Mouse (Mus musculus): ENCODE data around the gene Glt8d1. TPM values are rescaled to one million over a fixed set of nuclear protein-coding genes. Genes with fewer than 3 reads are reported as not detected.

Glt8d1 gene
- total RNA-seq (2015) (22.8 and 32.1 TPM in 2 replicates), total RNA-seq (2017) (20.2 and 28.3 TPM in 2 replicates)

- peak; percentile 93 for ATAC-seq (ENCODE audit: poor library complexity, severe bottlenecking)
Observed at GRCm38 (mm10) chr14:31001307-31002205, at the start of gene Glt8d1, which contains the start of gene Spcs1. Glt8d1 (plus strand) TSS chr14:31001400. Spcs1 (minus strand) TSS chr14:31001672.

DNA sequence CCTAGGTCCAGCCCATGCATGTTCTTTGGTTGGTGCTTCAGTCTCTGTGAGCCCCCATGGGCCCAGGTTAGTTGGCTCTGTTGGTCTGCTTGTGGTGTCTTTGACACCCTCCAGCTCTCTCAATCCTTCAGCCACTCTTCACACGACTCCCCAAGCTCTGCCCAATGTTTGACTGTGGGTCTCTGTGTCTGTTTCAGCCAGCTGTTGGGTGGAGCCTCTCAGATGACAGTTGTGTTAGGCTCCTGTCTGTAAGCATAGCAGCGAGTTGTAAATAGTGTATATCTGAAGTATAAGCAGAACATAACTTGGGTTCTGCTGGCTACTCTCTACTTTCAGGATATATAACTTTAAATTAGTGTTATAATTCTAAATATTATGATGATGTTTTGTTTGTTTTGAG lies 42.7 kb upstream of the Glt8d1 start:
- ATAC-seq (ENCODE audit: poor library complexity, severe bottlenecking), result no peak

DNA sequence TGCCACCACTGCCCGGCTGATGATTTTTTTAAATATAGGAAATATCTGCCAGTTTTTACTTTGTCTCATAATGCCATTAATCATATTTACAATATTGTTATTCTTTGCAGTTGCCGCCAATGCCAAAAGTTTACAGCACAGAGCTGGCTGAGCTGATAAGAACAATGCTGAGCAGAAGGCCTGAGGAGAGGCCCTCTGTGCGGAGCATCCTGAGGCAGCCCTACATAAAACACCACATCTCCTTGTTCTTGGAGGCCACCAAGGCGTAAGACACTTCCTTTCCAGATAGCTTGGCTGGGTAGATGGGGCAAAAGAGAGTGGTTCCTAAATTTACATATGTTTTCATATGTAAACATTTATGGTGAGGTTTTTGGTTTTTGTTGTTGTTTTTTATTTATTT lies 42.2 kb upstream of the Glt8d1 start:
- no peak for ATAC-seq (ENCODE audit: poor library complexity, severe bottlenecking)

- no peak for ATAC-seq (ENCODE audit: poor library complexity, severe bottlenecking)
Observed at GRCm38 (mm10) chr14:30960366-30960765, 40.8 kb upstream of the Glt8d1 start.

- no peak for ATAC-seq (ENCODE audit: poor library complexity, severe bottlenecking)
Observed at GRCm38 (mm10) chr14:30974204-30974603, 27.0 kb upstream of the Glt8d1 start.

GRCm38 (mm10) chr14:30976222-30976621 lies 25.0 kb upstream of the Glt8d1 start:
- ATAC-seq (ENCODE audit: poor library complexity, severe bottlenecking), result no peak

- no peak for ATAC-seq (ENCODE audit: poor library complexity, severe bottlenecking)
Observed at GRCm38 (mm10) chr14:30996417-30996816, 4.8 kb upstream of the Glt8d1 start.

- no peak for ATAC-seq (ENCODE audit: poor library complexity, severe bottlenecking)
Observed at GRCm38 (mm10) chr14:31000356-31000755, 844 bp upstream of the Glt8d1 start.

- ATAC-seq (ENCODE audit: poor library complexity, severe bottlenecking), result no peak
Observed at GRCm38 (mm10) chr14:31000816-31001306, 339 bp upstream of the Glt8d1 start.

GRCm38 (mm10) chr14:31004527-31004926 lies 3.3 kb downstream of the Glt8d1 start:
- no peak for ATAC-seq (ENCODE audit: poor library complexity, severe bottlenecking)

DNA sequence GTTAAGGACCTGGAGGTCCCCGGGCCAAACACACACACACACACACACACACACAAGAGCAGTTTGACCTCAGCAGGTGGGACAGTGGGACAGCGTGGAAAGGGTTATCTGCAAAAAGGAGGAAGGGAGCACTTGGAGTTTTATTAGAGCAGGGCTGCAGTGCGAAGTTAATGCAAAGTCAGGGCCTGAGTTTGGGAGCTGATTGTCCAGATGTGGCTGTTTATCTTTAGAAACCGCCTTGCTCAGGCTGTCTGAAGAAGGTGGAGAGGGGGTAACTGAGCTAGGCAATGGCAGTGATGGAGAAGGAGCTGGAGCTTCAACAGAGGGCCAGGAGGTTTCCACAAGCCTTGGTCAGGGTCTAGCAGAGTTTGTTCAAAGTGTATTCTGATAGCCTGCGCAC lies 5.6 kb downstream of the Glt8d1 start:
- ATAC-seq (ENCODE audit: poor library complexity, severe bottlenecking), result no peak

DNA sequence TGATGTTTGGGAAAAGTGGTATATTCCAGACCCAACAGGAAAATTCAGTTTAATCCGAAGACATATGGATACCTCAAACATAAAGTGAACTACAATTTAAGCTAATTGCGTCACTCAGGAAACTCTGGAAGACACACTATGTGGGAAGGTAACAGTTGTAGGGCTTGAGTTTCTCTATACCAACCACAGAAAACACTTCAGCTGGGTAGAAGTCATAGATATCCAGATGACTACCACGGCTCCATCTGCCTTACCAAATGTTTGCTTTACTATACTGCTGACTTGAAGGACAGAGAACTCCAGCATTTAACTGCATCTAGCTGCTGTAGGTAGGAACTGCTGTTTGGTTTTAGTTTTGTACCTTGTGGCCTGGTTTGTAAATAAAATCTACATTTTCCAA lies 10.4 kb downstream of the Glt8d1 start:
- ATAC-seq (ENCODE audit: poor library complexity, severe bottlenecking), result no peak

GRCm38 (mm10) chr14:31013928-31014327 lies 12.7 kb downstream of the Glt8d1 start:
- ATAC-seq (ENCODE audit: poor library complexity, severe bottlenecking), result no peak

- no peak for ATAC-seq (ENCODE audit: poor library complexity, severe bottlenecking)
Observed at GRCm38 (mm10) chr14:31016063-31016462, 14.9 kb downstream of the Glt8d1 start.

GRCm38 (mm10) chr14:31017854-31018253 lies 16.7 kb downstream of the Glt8d1 start:
- ATAC-seq (ENCODE audit: poor library complexity, severe bottlenecking), result no peak

- ATAC-seq (ENCODE audit: poor library complexity, severe bottlenecking), result peak; percentile 98
Observed at GRCm38 (mm10) chr14:31018860-31019291, 17.7 kb downstream of the Glt8d1 start, which contains the start of the genes Pbrm1 and Gnl3. Pbrm1 (plus strand) TSS chr14:31019138. Gnl3 (minus strand) TSS chr14:31019152.

DNA sequence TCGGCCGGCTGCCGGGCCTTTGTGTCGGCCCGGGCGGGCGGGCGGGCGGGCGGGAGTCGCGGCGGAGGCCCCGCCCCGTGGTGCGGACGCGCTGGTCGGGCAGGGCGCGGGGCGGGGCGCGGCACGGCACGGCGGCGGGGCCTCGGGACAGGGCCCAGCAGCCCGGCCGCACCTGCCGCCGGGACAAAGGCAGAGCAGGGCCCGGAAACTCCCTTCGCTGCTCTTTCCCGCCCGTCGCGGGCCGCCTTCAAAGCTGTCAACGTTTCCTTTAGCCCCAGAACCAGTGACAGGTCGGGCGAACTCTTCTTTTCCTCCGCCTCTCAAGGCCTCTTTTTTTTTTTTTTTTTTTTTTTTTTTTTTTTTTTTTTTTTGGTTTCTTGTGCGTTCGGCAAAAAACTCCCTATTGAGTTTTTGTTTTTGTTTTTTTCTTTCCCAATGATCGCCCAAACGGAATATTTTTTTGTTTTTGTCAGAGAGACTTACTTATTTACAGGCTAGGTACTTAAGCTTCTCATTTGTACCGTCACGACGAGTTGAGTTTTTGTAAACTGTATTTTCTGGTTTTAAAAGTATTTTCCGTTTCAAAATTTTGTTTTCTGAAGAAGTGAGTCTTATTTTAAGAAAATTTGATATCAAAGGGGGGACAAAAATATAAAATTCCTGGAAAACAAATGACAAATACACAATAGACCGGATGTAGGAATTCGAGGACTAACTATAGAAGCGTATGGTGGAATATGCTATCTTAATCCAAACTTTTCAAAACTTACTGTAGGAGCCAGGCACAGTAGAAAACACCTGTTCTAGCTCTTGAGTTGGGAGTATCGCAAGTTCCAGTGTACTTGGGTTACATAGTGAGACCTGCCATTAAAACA lies 18.4 kb downstream of the Glt8d1 start:
- ATAC-seq (ENCODE audit: poor library complexity, severe bottlenecking), result peak; percentile 70

GRCm38 (mm10) chr14:31022579-31022978 lies 21.4 kb downstream of the Glt8d1 start:
- no peak for ATAC-seq (ENCODE audit: poor library complexity, severe bottlenecking)

DNA sequence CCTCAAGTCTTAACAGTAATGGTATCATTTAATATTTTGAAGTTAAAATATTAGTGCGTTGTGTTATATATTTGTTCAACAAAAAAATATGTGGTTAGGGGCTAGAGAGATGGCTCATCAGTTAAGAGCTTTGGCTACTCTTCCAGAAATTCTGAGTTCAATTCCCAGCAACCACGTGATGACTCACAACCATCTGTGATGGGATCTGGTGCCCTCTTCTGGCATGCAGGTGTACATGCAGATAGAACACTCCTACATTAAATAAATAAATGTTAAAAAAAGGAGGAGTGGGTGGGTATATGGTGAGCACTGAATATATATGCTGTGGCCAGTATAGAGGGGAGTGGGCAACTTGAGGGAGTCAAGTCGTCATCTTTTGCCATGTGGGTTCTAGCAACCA lies 24.6 kb downstream of the Glt8d1 start:
- no peak for ATAC-seq (ENCODE audit: poor library complexity, severe bottlenecking)

DNA sequence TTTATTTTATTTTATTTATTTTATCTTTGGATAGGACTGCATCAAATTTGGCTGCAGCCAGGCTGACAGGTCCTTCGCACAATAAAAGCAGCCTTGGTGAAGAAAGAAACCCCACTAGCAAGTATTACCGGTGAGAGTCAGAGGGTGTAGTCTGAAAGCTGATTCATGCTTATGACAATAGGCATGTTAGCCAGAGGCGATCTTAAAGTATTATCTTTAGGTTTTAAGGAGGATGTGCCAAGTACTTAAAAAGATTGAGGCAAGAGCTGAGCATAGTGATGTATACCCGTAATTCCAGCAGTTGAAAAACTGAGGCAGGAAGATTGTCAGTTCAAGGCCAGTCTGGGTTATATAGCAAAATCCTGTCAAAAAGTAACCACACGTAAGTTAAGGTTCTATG lies 44.1 kb downstream of the Glt8d1 start:
- ATAC-seq (ENCODE audit: poor library complexity, severe bottlenecking), result no peak

- no peak for ATAC-seq (ENCODE audit: poor library complexity, severe bottlenecking)
Observed at GRCm38 (mm10) chr14:31045817-31046216, 44.6 kb downstream of the Glt8d1 start.
